Mouse (Mus musculus): ENCODE data around the gene Magea10.

Magea10 gene

GRCm38 (mm10) chrX:72386758-72387157, at the start of gene Magea10:
Magea10 (minus strand) TSS chrX:72386858.
- DNase-seq (ENCODE audit: extremely low read depth, low read depth), result no peak

GRCm38 (mm10) chrX:72381972-72382371, 4.7 kb downstream of the Magea10 start:
- no peak for DNase-seq (ENCODE audit: extremely low read depth, low read depth)
